Mouse (Mus musculus) kidney, embryonic 15.5 days (tissue): ENCODE data around the gene Pitpna. TPM values are rescaled to one million over a fixed set of nuclear protein-coding genes. Genes with fewer than 3 reads are reported as not detected.
A peak's percentile ranks its signal among the peaks of the same experiment; 100 is the strongest.

ENCODE experiments used
- ATAC-seq: fragments of 200-750 bp; cut with Nextera tagmentation; replicated peaks from 2 replicates; pipeline ENCODE4 v1.8.0; 2017; ENCODE audit warnings: moderate TSS enrichment; ENCODE audit not compliant: low FRiP score
- H3K27ac ChIP-seq: fragments of 300-500 bp; sonication (generic); 2 replicates; pipeline ENCODE4 v1.5.1; 2015; ENCODE audit warnings: mild to moderate bottlenecking, inconsistent platforms
- H3K27me3 ChIP-seq: fragments of 300-500 bp; sonication (generic); 2 replicates; pipeline ENCODE4 v1.6.1; 2015; ENCODE audit warnings: inconsistent platforms
- H3K36me3 ChIP-seq: fragments of 300-500 bp; sonication (generic); 2 replicates; pipeline ENCODE4 v1.6.1; 2015; ENCODE audit warnings: inconsistent platforms
- H3K4me1 ChIP-seq: fragments of 300-500 bp; sonication (generic); 2 replicates; pipeline ENCODE4 v1.6.1; 2015; ENCODE audit warnings: inconsistent platforms
- H3K4me2 ChIP-seq: fragments of 300-500 bp; sonication (generic); 2 replicates; pipeline ENCODE4 v1.6.1; 2015; ENCODE audit warnings: moderate library complexity, mild to moderate bottlenecking, inconsistent platforms
- H3K4me3 ChIP-seq: fragments of 300-500 bp; sonication (generic); replicated peaks from 2 replicates; pipeline ENCODE4 v1.5.1; 2015; ENCODE audit warnings: mild to moderate bottlenecking, inconsistent platforms
- H3K9ac ChIP-seq: fragments of 300-500 bp; sonication (generic); 2 replicates; pipeline ENCODE4 v1.6.1; 2015; ENCODE audit warnings: mild to moderate bottlenecking, inconsistent platforms
- H3K9me3 ChIP-seq: fragments of 300-500 bp; sonication (generic); replicated peaks from 2 replicates; pipeline ENCODE4 v1.6.1; 2016; ENCODE audit warnings: inconsistent platforms
- WGBS: fragments of 180-500 bp; shearing (Covaris S2); methylation state at CpG from one replicate; pipeline ENCODE4 v1.1.7; 2015; ENCODE audit warnings: mixed read lengths; 5-methylcytosine and 5-hydroxymethylcytosine counted together
- polyA plus RNA-seq: library from polyadenylated mRNA; unstranded; fragments of >200 nt; fragmentation: Nextera tagmentation; extraction: Ambion mirVana; gene quantifications from 2 replicates; pipeline ENCODE4 v1.2.1, GENCODE M21; 2015

Gene Pitpna
- polyA plus RNA-seq, 1 experiment from 2014 or later, result 83.5 TPM

GRCm38 (mm10) chr11:75625820-75626219, 37.9 kb downstream of the Pitpna start:
- Histone ChIP-seq H3K4me1 (peaks cover 23% of the 10 kb centered on the region), H3K27me3 (no peaks in the 10 kb centered on the region), H3K9me3 (no peaks in the 10 kb centered on the region), H3K36me3 (peaks cover 68% of the 10 kb centered on the region), H3K9ac (no peak overlapping the region), H3K27ac (peak overlapping the region; percentile 3; the same call in 1 of the 2 replicates), H3K4me2 (no peak overlapping the region), H3K4me3 (no peak overlapping the region)
- 87% methylated on average over 4 of the region's 4 CpGs for WGBS
- no peak for ATAC-seq

- Histone ChIP-seq H3K4me3 (peak overlapping the region; percentile 79), H3K4me2 (peak overlapping the region; percentile 78), H3K4me1 (peaks cover 33% of the 10 kb centered on the region), H3K9ac (peak overlapping the region; percentile 70), H3K9me3 (no peaks in the 10 kb centered on the region), H3K27ac (peak overlapping the region; percentile 92), H3K36me3 (peaks cover 48% of the 10 kb centered on the region), H3K27me3 (no peaks in the 10 kb centered on the region)
- 7% methylated on average over 5 of the region's 5 CpGs for WGBS
- no peak for ATAC-seq
Measured at GRCm38 (mm10) chr11:75630098-75630497, 42.2 kb downstream of the Pitpna start.

GRCm38 (mm10) chr11:75630645-75631229, 42.8 kb downstream of the Pitpna start, which contains the start of gene Inpp5k:
Inpp5k (plus strand) TSS chr11:75630988.
- Histone ChIP-seq H3K9me3 (no peaks in the 10 kb centered on the region), H3K9ac (peak within 1 kb of the TSS; percentile 70)
- WGBS, result 0% methylated on average over 53 of the region's 53 CpGs

GRCm38 (mm10) chr11:75631561-75632225, 43.8 kb downstream of the Pitpna start:
- 8% methylated on average over 13 of the region's 13 CpGs for WGBS
- no peaks in the 10 kb centered on the region for H3K9me3 ChIP-seq
- peaks cover 38% of the 10 kb centered on the region for H3K4me1 ChIP-seq
- H3K4me3 ChIP-seq, result peak overlapping the region; percentile 79
- 0 out of 2 replicates have a peak, but pooled peaks have one; percentile 13 for ATAC-seq
- no peaks in the 10 kb centered on the region for H3K27me3 ChIP-seq
- peak overlapping the region; percentile 78 for H3K4me2 ChIP-seq
- peak overlapping the region; percentile 92 for H3K27ac ChIP-seq
- H3K9ac ChIP-seq, result peak overlapping the region; percentile 64
- H3K36me3 ChIP-seq, result peaks cover 34% of the 10 kb centered on the region

More at GRCm38 (mm10) chr11:75630645-75631229, 42.8 kb downstream of the Pitpna start, which contains the start of gene Inpp5k:
- Histone ChIP-seq H3K4me3 (peak within 1 kb of the TSS; percentile 79), H3K4me2 (peak within 1 kb of the TSS; percentile 78), H3K27me3 (no peaks in the 10 kb centered on the region), H3K27ac (peak within 1 kb of the TSS; percentile 92), H3K36me3 (peaks cover 41% of the 10 kb centered on the region), H3K4me1 (peaks cover 38% of the 10 kb centered on the region)
- peak; percentile 99 for ATAC-seq

GRCm38 (mm10) chr11:75632921-75633320, 45.0 kb downstream of the Pitpna start:
- Histone ChIP-seq H3K4me2 (no peak overlapping the region), H3K36me3 (peaks cover 34% of the 10 kb centered on the region), H3K27ac (no peak overlapping the region), H3K4me1 (peaks cover 38% of the 10 kb centered on the region), H3K4me3 (no peak overlapping the region), H3K27me3 (no peaks in the 10 kb centered on the region), H3K9me3 (no peaks in the 10 kb centered on the region), H3K9ac (no peak overlapping the region)
- 85% methylated on average over 5 of the region's 5 CpGs for WGBS
- ATAC-seq, result no peak

- 79% methylated on average over 3 of the region's 3 CpGs for WGBS
- H3K4me3 ChIP-seq, result no peak overlapping the region
- no peak overlapping the region for H3K4me2 ChIP-seq
- peak overlapping the region; percentile 19 for H3K27ac ChIP-seq
- H3K36me3 ChIP-seq, result peaks cover 31% of the 10 kb centered on the region
- H3K9me3 ChIP-seq, result no peaks in the 10 kb centered on the region
- no peaks in the 10 kb centered on the region for H3K27me3 ChIP-seq
- no peak overlapping the region for H3K9ac ChIP-seq
- ATAC-seq, result no peak
- peaks cover 33% of the 10 kb centered on the region for H3K4me1 ChIP-seq
Measured at GRCm38 (mm10) chr11:75634801-75635200, 46.9 kb downstream of the Pitpna start.

GRCm38 (mm10) chr11:75635315-75635714, 47.4 kb downstream of the Pitpna start:
- H3K36me3 ChIP-seq, result peaks cover 32% of the 10 kb centered on the region
- H3K27ac ChIP-seq, result peak overlapping the region; percentile 19
- no peaks in the 10 kb centered on the region for H3K9me3 ChIP-seq

GRCm38 (mm10) chr11:75643323-75643722, 55.4 kb downstream of the Pitpna start:
- H3K9me3 ChIP-seq, result no peaks in the 10 kb centered on the region
- H3K9ac ChIP-seq, result no peak overlapping the region
- peaks cover 8% of the 10 kb centered on the region; the same call in 1 of the 2 replicates for H3K36me3 ChIP-seq
- H3K4me3 ChIP-seq, result no peak overlapping the region
- 36% methylated on average over 5 of the region's 5 CpGs for WGBS
- H3K4me2 ChIP-seq, result no peak overlapping the region
- H3K27ac ChIP-seq, result no peak overlapping the region
- 0 out of 2 replicates have a peak, but pooled peaks have one; percentile 12 for ATAC-seq
- no peaks in the 10 kb centered on the region for H3K27me3 ChIP-seq
- peaks cover 6% of the 10 kb centered on the region; the same call in 1 of the 2 replicates for H3K4me1 ChIP-seq

More at GRCm38 (mm10) chr11:75635315-75635714, 47.4 kb downstream of the Pitpna start:
- WGBS, result 40% methylated on average over 11 of the region's 11 CpGs
- no peak overlapping the region for H3K9ac ChIP-seq
- no peaks in the 10 kb centered on the region for H3K27me3 ChIP-seq
- peaks cover 28% of the 10 kb centered on the region for H3K4me1 ChIP-seq
- ATAC-seq, result no peak
- no peak overlapping the region for H3K4me3 ChIP-seq
- H3K4me2 ChIP-seq, result no peak overlapping the region

GRCm38 (mm10) chr11:75644684-75645083, 56.8 kb downstream of the Pitpna start:
- no peak overlapping the region for H3K4me2 ChIP-seq
- WGBS, result 86% methylated on average over 9 of the region's 9 CpGs
- no peak for ATAC-seq

GRCm38 (mm10) chr11:75647681-75648211, 59.8 kb downstream of the Pitpna start:
- H3K4me1 ChIP-seq, result peaks cover 41% of the 10 kb centered on the region
- ATAC-seq, result no peak
- no peak overlapping the region for H3K4me3 ChIP-seq
- H3K9me3 ChIP-seq, result no peaks in the 10 kb centered on the region
- no peak overlapping the region for H3K9ac ChIP-seq
- no peak overlapping the region for H3K27ac ChIP-seq
- 70% methylated on average over 6 of the region's 6 CpGs for WGBS
- H3K4me2 ChIP-seq, result no peak overlapping the region
- no peaks in the 10 kb centered on the region for H3K27me3 ChIP-seq
- H3K36me3 ChIP-seq, result peaks cover 3% of the 10 kb centered on the region; the same call in 1 of the 2 replicates

More at GRCm38 (mm10) chr11:75644684-75645083, 56.8 kb downstream of the Pitpna start:
- Histone ChIP-seq H3K27me3 (no peaks in the 10 kb centered on the region), H3K9me3 (no peaks in the 10 kb centered on the region), H3K4me1 (peaks cover 13% of the 10 kb centered on the region), H3K27ac (no peak overlapping the region), H3K36me3 (peaks cover 8% of the 10 kb centered on the region; the same call in 1 of the 2 replicates), H3K4me3 (no peak overlapping the region), H3K9ac (no peak overlapping the region)

- Histone ChIP-seq H3K4me3 (no peak overlapping the region), H3K4me2 (no peak overlapping the region), H3K9me3 (no peaks in the 10 kb centered on the region), H3K27me3 (no peaks in the 10 kb centered on the region), H3K36me3 (peaks cover 3% of the 10 kb centered on the region; the same call in 1 of the 2 replicates), H3K9ac (no peak overlapping the region), H3K4me1 (peaks cover 49% of the 10 kb centered on the region), H3K27ac (peak overlapping the region; percentile 81)
- ATAC-seq, result no peak
- 67% methylated on average over 4 of the region's 4 CpGs for WGBS
Measured at GRCm38 (mm10) chr11:75649155-75649561, 61.3 kb downstream of the Pitpna start.

- H3K4me3 ChIP-seq, result peak within 1 kb of the TSS; percentile 72
- H3K36me3 ChIP-seq, result peaks cover 3% of the 10 kb centered on the region; the same call in 1 of the 2 replicates
- no peaks in the 10 kb centered on the region for H3K9me3 ChIP-seq
- peaks cover 61% of the 10 kb centered on the region for H3K4me1 ChIP-seq
- peak within 1 kb of the TSS; percentile 77 for H3K9ac ChIP-seq
- H3K27me3 ChIP-seq, result no peaks in the 10 kb centered on the region
- WGBS, result 59% methylated on average over 7 of the region's 7 CpGs
- H3K27ac ChIP-seq, result peak within 1 kb of the TSS; percentile 96
- no peak for ATAC-seq
- peak within 1 kb of the TSS; percentile 90 for H3K4me2 ChIP-seq
Measured at GRCm38 (mm10) chr11:75650311-75650710, 62.4 kb downstream of the Pitpna start, which contains the start of gene Myo1c. Myo1c (plus strand) TSS chr11:75650504.
